Mouse (Mus musculus): Measurements from ENCODE around the gene Dach1.

GRCm38 (mm10) chr14:98166318-98166976, 3.1 kb downstream of the Dach1 start:
- TF ChIP-seq CTCF (IDR thresholded peaks at IDR 0.05; ENCODE audit: extremely low read depth, insufficient read depth, insufficient read length, insufficient replicate concordance) = no peak
- no peak for TF ChIP-seq POLR2A (IDR thresholded peaks at IDR 0.05; ENCODE audit: low read depth, low read length)
